Mouse (Mus musculus) bone marrow macrophage, adult 2 months (primary cell): ENCODE measurements around the gene Adgrl2. TPM values are rescaled to one million over a fixed set of nuclear protein-coding genes. Genes with fewer than 3 reads are reported as not detected.

Source experiments
- H3K27ac ChIP-seq: 2 replicates; pipeline ENCODE4 v1.5.1; 2012; ENCODE audit warnings: low read depth, low read length; ENCODE audit not compliant: insufficient read depth
- H3K4me1 ChIP-seq: 2 replicates; pipeline ENCODE4 v1.6.1; 2012; ENCODE audit warnings: low read length; ENCODE audit not compliant: control insufficient read depth, insufficient read depth
- H3K4me3 ChIP-seq: 2 replicates; pipeline ENCODE4 v1.5.1; 2012; ENCODE audit warnings: mild to moderate bottlenecking, low read length, moderate library complexity; ENCODE audit not compliant: insufficient read depth
- CTCF ChIP-seq: IDR thresholded peaks from 2 replicates; pipeline ENCODE4 v1.5.1; 2012; ENCODE audit warnings: low read depth, mild to moderate bottlenecking, low read length, moderate library complexity
- POLR2A ChIP-seq: IDR thresholded peaks from 2 replicates; pipeline ENCODE4 v1.6.1; 2012; ENCODE audit warnings: mild to moderate bottlenecking, low read depth, low read length, borderline replicate concordance
- polyA plus RNA-seq: library from polyadenylated mRNA; stranded (reverse); fragments of >200 nt; gene quantifications from 2 replicates; pipeline ENCODE4 v1.2.4, GENCODE M21; 2012; ENCODE audit not compliant: missing spikeins, insufficient read depth, insufficient read length

Gene Adgrl2
- polyA plus RNA-seq, 1 experiment: 42.2 TPM

- H3K4me1 ChIP-seq: peaks cover 13% of the 10 kb centered on the region
- no peak overlapping the region for H3K4me3 ChIP-seq
- no peak overlapping the region for H3K27ac ChIP-seq
- TF ChIP-seq POLR2A (no peak), CTCF (no peak)
Observed at GRCm38 (mm10) chr3:148894867-148895266, 95.5 kb downstream of the Adgrl2 start.

GRCm38 (mm10) chr3:148887902-148888301 lies 102.5 kb downstream of the Adgrl2 start:
- peaks cover 11% of the 10 kb centered on the region for H3K4me1 ChIP-seq
- TF ChIP-seq CTCF (no peak), POLR2A (no peak)
- H3K4me3 ChIP-seq: no peak overlapping the region
- H3K27ac ChIP-seq: no peak overlapping the region

GRCm38 (mm10) chr3:148886956-148887355 lies 103.4 kb downstream of the Adgrl2 start:
- peaks cover 12% of the 10 kb centered on the region for H3K4me1 ChIP-seq
- TF ChIP-seq POLR2A (no peak), CTCF (no peak)
- no peak overlapping the region for H3K4me3 ChIP-seq
- no peak overlapping the region for H3K27ac ChIP-seq

- Histone ChIP-seq H3K4me1 (peaks cover 15% of the 10 kb centered on the region), H3K4me3 (no peak overlapping the region), H3K27ac (no peak overlapping the region)
- TF ChIP-seq POLR2A (no peak), CTCF (no peak)
Observed at GRCm38 (mm10) chr3:148885980-148886668, 104.2 kb downstream of the Adgrl2 start.

- TF ChIP-seq CTCF (no peak), POLR2A (no peak)
- Histone ChIP-seq H3K4me1 (peaks cover 15% of the 10 kb centered on the region), H3K4me3 (no peak overlapping the region), H3K27ac (no peak overlapping the region)
Observed at GRCm38 (mm10) chr3:148885184-148885583, 105.2 kb downstream of the Adgrl2 start.

- Histone ChIP-seq H3K4me1 (peaks cover 14% of the 10 kb centered on the region), H3K4me3 (no peak overlapping the region), H3K27ac (no peak overlapping the region)
- TF ChIP-seq POLR2A (no peak), CTCF (no peak)
Observed at GRCm38 (mm10) chr3:148881431-148881830, 108.9 kb downstream of the Adgrl2 start.

GRCm38 (mm10) chr3:148872563-148872962 lies 117.8 kb downstream of the Adgrl2 start:
- no peak for TF ChIP-seq CTCF
- TF ChIP-seq POLR2A: no peak
- H3K4me1 ChIP-seq: 0 out of 2 replicates have a peak, but pooled peaks cover 4% of the 10 kb centered on the region
- H3K4me3 ChIP-seq: no peak overlapping the region
- H3K27ac ChIP-seq: no peak overlapping the region

- Histone ChIP-seq H3K4me1 (0 out of 2 replicates have a peak, but pooled peaks cover 6% of the 10 kb centered on the region), H3K27ac (no peak overlapping the region), H3K4me3 (no peak overlapping the region)
- TF ChIP-seq CTCF (no peak), POLR2A (no peak)
Observed at GRCm38 (mm10) chr3:148871792-148872464, 118.4 kb downstream of the Adgrl2 start.

GRCm38 (mm10) chr3:148867618-148868017 lies 122.7 kb downstream of the Adgrl2 start:
- Histone ChIP-seq H3K4me3 (no peak overlapping the region), H3K27ac (no peak overlapping the region), H3K4me1 (0 out of 2 replicates have a peak, but pooled peaks cover 5% of the 10 kb centered on the region)
- TF ChIP-seq POLR2A (no peak), CTCF (no peak)

GRCm38 (mm10) chr3:148866633-148867032 lies 123.7 kb downstream of the Adgrl2 start:
- H3K4me3 ChIP-seq: no peak overlapping the region
- H3K4me1 ChIP-seq: 0 out of 2 replicates have a peak, but pooled peaks cover 4% of the 10 kb centered on the region
- H3K27ac ChIP-seq: no peak overlapping the region
- no peak for TF ChIP-seq POLR2A
- TF ChIP-seq CTCF: no peak
